Mouse (Mus musculus) neutrophil, adult 59 days (primary cell): ENCODE measurements around the gene Irx5. TPM values are rescaled to one million over a fixed set of nuclear protein-coding genes. Genes with fewer than 3 reads are reported as not detected.

Experiments used
- total RNA-seq, 2 experiments: library from RNA; stranded (reverse); gene quantifications; 1 replicate in 1 of 2; 2 replicates in 1 of 2; pipeline ENCODE4 v1.2.4; 2023

The Irx5 gene
- not detected for total RNA-seq

DNA sequence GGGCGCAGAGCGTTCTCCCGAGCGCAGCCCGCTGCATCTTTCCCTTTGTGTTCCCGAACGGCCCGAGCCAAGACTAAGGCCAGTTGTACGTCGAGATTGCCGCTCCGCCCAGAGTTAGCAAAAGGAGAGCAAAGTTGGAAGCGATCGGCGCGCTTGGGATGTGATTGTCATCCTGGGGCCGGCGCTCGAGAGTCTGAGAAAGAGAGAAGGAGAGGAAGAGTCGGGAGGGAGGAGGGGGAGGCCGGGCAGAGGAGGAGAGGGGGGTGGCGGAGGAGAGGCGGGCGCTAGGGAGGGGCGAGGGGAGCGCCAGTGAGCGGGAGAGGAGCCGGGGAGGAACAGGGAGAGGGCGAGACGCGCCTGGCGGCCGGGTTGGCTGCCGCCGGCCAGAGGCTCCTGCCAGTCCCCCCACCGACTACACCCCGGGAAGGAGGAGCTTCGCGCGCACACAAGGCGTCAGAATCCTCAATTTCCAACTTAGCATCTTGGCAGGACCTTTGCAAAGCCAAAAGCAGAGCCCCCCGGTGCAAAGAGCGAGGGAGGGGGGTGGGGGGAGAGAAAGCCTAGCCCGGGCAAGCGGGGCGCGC, at the start of gene Irx5:
TSS of gene Irx5 (plus strand) at position 228 of the 584 bp plus-strand sequence.

